Mouse (Mus musculus): Measurements from ENCODE around the gene Htra1.

Gene Htra1

GRCm38 (mm10) chr7:130918260-130918659, 17.7 kb upstream of the Htra1 start:
- H3K4me1 ChIP-seq (replicated peaks; ENCODE audit: low read depth, low read length) = peaks cover 26% of the 10 kb centered on the region
- H3K36me3 ChIP-seq (ENCODE audit: insufficient read depth, low read length) = no peaks in the 10 kb centered on the region
- no peak overlapping the region for H3K4me3 ChIP-seq (replicated peaks; ENCODE audit: low read length)
- H3K27me3 ChIP-seq (ENCODE audit: insufficient read depth, low read length) = no peaks in the 10 kb centered on the region
- H3K9me3 ChIP-seq (ENCODE audit: low read length) = no peaks in the 10 kb centered on the region; the same call in 1 of the 2 replicates
- no peak for TF ChIP-seq CTCF (conservative IDR thresholded peaks at IDR 0.05; ENCODE audit: low read length)
- TF ChIP-seq NANOG (IDR thresholded peaks at IDR 0.05; ENCODE audit: borderline replicate concordance, low read length) = no peak
- no peak for TF ChIP-seq POU5F1 (IDR thresholded peaks at IDR 0.05; ENCODE audit: borderline replicate concordance, low read length)

GRCm38 (mm10) chr7:130922981-130923731, 12.8 kb upstream of the Htra1 start:
- Histone ChIP-seq H3K36me3 (ENCODE audit: insufficient read depth, low read length) (no peaks in the 10 kb centered on the region), H3K27me3 (ENCODE audit: insufficient read depth, low read length) (no peaks in the 10 kb centered on the region), H3K9me3 (ENCODE audit: low read length) (no peaks in the 10 kb centered on the region; the same call in 1 of the 2 replicates), H3K4me1 (replicated peaks; ENCODE audit: low read depth, low read length) (0 out of 2 replicates have a peak, but pooled peaks cover 4% of the 10 kb centered on the region), H3K4me3 (replicated peaks; ENCODE audit: low read length) (no peak overlapping the region)
- TF ChIP-seq CTCF (conservative IDR thresholded peaks at IDR 0.05; ENCODE audit: low read length) = no peak
- TF ChIP-seq POU5F1 (IDR thresholded peaks at IDR 0.05; ENCODE audit: borderline replicate concordance, low read length) = no peak
- TF ChIP-seq NANOG (IDR thresholded peaks at IDR 0.05; ENCODE audit: borderline replicate concordance, low read length) = no peak

GRCm38 (mm10) chr7:130930401-130930800, 5.5 kb upstream of the Htra1 start:
- Histone ChIP-seq H3K4me3 (replicated peaks; ENCODE audit: low read length) (no peak overlapping the region), H3K4me1 (replicated peaks; ENCODE audit: low read depth, low read length) (peaks cover 16% of the 10 kb centered on the region), H3K27me3 (ENCODE audit: insufficient read depth, low read length) (peaks cover 34% of the 10 kb centered on the region), H3K36me3 (ENCODE audit: insufficient read depth, low read length) (no peaks in the 10 kb centered on the region), H3K9me3 (ENCODE audit: low read length) (no peaks in the 10 kb centered on the region)
- TF ChIP-seq CTCF (conservative IDR thresholded peaks at IDR 0.05; ENCODE audit: low read length) = peak; percentile 68
- TF ChIP-seq NANOG (IDR thresholded peaks at IDR 0.05; ENCODE audit: borderline replicate concordance, low read length) = no peak

- H3K36me3 ChIP-seq (ENCODE audit: insufficient read depth, low read length) = no peaks in the 10 kb centered on the region
- no peak overlapping the region for H3K4me3 ChIP-seq (replicated peaks; ENCODE audit: low read length)
- peaks cover 59% of the 10 kb centered on the region for H3K27me3 ChIP-seq (ENCODE audit: insufficient read depth, low read length)
- TF ChIP-seq NANOG (IDR thresholded peaks at IDR 0.05; ENCODE audit: borderline replicate concordance, low read length) = no peak
- no peak for TF ChIP-seq POU5F1 (IDR thresholded peaks at IDR 0.05; ENCODE audit: borderline replicate concordance, low read length)
- no peak for TF ChIP-seq CTCF (conservative IDR thresholded peaks at IDR 0.05; ENCODE audit: low read length)
- peaks cover 33% of the 10 kb centered on the region for H3K4me1 ChIP-seq (replicated peaks; ENCODE audit: low read depth, low read length)
- H3K9me3 ChIP-seq (ENCODE audit: low read length) = no peaks in the 10 kb centered on the region
Observed at GRCm38 (mm10) chr7:130932921-130933320, 3.0 kb upstream of the Htra1 start.

GRCm38 (mm10) chr7:130934654-130935053, 1.3 kb upstream of the Htra1 start:
- H3K27me3 ChIP-seq (ENCODE audit: insufficient read depth, low read length) = peaks cover 73% of the 10 kb centered on the region
- H3K36me3 ChIP-seq (ENCODE audit: insufficient read depth, low read length) = no peaks in the 10 kb centered on the region
- peaks cover 40% of the 10 kb centered on the region for H3K4me1 ChIP-seq (replicated peaks; ENCODE audit: low read depth, low read length)
- no peak overlapping the region for H3K4me3 ChIP-seq (replicated peaks; ENCODE audit: low read length)
- TF ChIP-seq NANOG (IDR thresholded peaks at IDR 0.05; ENCODE audit: borderline replicate concordance, low read length) = no peak
- no peak for TF ChIP-seq POU5F1 (IDR thresholded peaks at IDR 0.05; ENCODE audit: borderline replicate concordance, low read length)
- TF ChIP-seq CTCF (conservative IDR thresholded peaks at IDR 0.05; ENCODE audit: low read length) = no peak
- no peaks in the 10 kb centered on the region for H3K9me3 ChIP-seq (ENCODE audit: low read length)

- Histone ChIP-seq H3K9me3 (ENCODE audit: low read length) (no peaks in the 10 kb centered on the region), H3K27me3 (ENCODE audit: insufficient read depth, low read length) (peaks cover 78% of the 10 kb centered on the region), H3K4me1 (replicated peaks; ENCODE audit: low read depth, low read length) (peaks cover 36% of the 10 kb centered on the region), H3K4me3 (replicated peaks; ENCODE audit: low read length) (peak overlapping the region; percentile 81), H3K36me3 (ENCODE audit: insufficient read depth, low read length) (no peaks in the 10 kb centered on the region)
- TF ChIP-seq CTCF (conservative IDR thresholded peaks at IDR 0.05; ENCODE audit: low read length) = no peak
- TF ChIP-seq POU5F1 (IDR thresholded peaks at IDR 0.05; ENCODE audit: borderline replicate concordance, low read length) = no peak
- no peak for TF ChIP-seq NANOG (IDR thresholded peaks at IDR 0.05; ENCODE audit: borderline replicate concordance, low read length)
Observed at GRCm38 (mm10) chr7:130935421-130935792, 504 bp upstream of the Htra1 start.

- H3K27me3 ChIP-seq (ENCODE audit: insufficient read depth, low read length) = peaks cover 81% of the 10 kb centered on the region
- TF ChIP-seq CTCF (conservative IDR thresholded peaks at IDR 0.05; ENCODE audit: low read length) (no peak), NANOG (IDR thresholded peaks at IDR 0.05; ENCODE audit: borderline replicate concordance, low read length) (no peak), POU5F1 (IDR thresholded peaks at IDR 0.05; ENCODE audit: borderline replicate concordance, low read length) (no peak)
- H3K4me3 ChIP-seq (replicated peaks; ENCODE audit: low read length) = peak overlapping the region; percentile 81
- peaks cover 46% of the 10 kb centered on the region for H3K4me1 ChIP-seq (replicated peaks; ENCODE audit: low read depth, low read length)
- H3K36me3 ChIP-seq (ENCODE audit: insufficient read depth, low read length) = no peaks in the 10 kb centered on the region
- no peaks in the 10 kb centered on the region for H3K9me3 ChIP-seq (ENCODE audit: low read length)
Observed at GRCm38 (mm10) chr7:130936472-130936951, 601 bp downstream of the Htra1 start.

- H3K36me3 ChIP-seq (ENCODE audit: insufficient read depth, low read length) = no peaks in the 10 kb centered on the region
- TF ChIP-seq NANOG (IDR thresholded peaks at IDR 0.05; ENCODE audit: borderline replicate concordance, low read length) (no peak), CTCF (conservative IDR thresholded peaks at IDR 0.05; ENCODE audit: low read length) (no peak), POU5F1 (IDR thresholded peaks at IDR 0.05; ENCODE audit: borderline replicate concordance, low read length) (no peak)
- peaks cover 78% of the 10 kb centered on the region for H3K27me3 ChIP-seq (ENCODE audit: insufficient read depth, low read length)
- H3K4me1 ChIP-seq (replicated peaks; ENCODE audit: low read depth, low read length) = peaks cover 46% of the 10 kb centered on the region
- H3K4me3 ChIP-seq (replicated peaks; ENCODE audit: low read length) = peak overlapping the region; percentile 81
- H3K9me3 ChIP-seq (ENCODE audit: low read length) = no peaks in the 10 kb centered on the region
Observed at GRCm38 (mm10) chr7:130937266-130937841, 1.4 kb downstream of the Htra1 start.
